In genomic region chr9:76540684-76541083, GRCm38 (mm10) we compare ENCODE assay signal across 26 mouse cellular contexts. TPM values are rescaled to one million over a fixed set of nuclear protein-coding genes. Genes with fewer than 3 reads are reported as not detected.
DNase-seq lines count a peak whose midpoint lies in the region; ATAC-seq lines count a peak whose summit lies in the region.
"Had no signal": no experiment of that assay in that cellular context is flagged by ENCODE, and none has a peak within 500 bp of the region (broad histone marks: within the 10 kb centered on the region; RNA-seq: fewer than 3 reads in every experiment).

No protein-coding gene starts in this region.

- ATAC-seq in common myeloid progenitor, adult 5-6 weeks (replicated peaks; ENCODE audit: low read depth, poor library complexity, severe bottlenecking), result peak; percentile 31; the same call in 1 of the 2 replicates
- ATAC-seq in erythroid progenitor cell, adult 5-6 weeks (replicated peaks; ENCODE audit: low FRiP score, poor library complexity, severe bottlenecking), result no peak
- ATAC-seq: CD4-positive, CD25-positive, alpha-beta regulatory T cell, adult 4 months; forebrain, embryonic 15.5 days; hindbrain, postnatal 0 days; inflammation-experienced regulatory T-cells, adult 6 months had no signal

- DNase-seq in adrenal gland, adult 2 months, result peak; percentile 13
- DNase-seq in adrenal gland, postnatal 4 days (ENCODE audit: low spot score in 2 of 2), result no peak
- DNase-seq in 3T3-L1 (ENCODE audit: low read depth, low spot score), result peak; percentile 50
- peak; percentile 79 for DNase-seq in Muller cell, postnatal 12 days (ENCODE audit: inconsistent ontology term)
- DNase-seq in gastrocnemius, postnatal 4 days (ENCODE audit: low spot score in 2 of 2), result no peak
- DNase-seq in cerebellum, adult 8-10 months, result no peak
- DNase-seq: adrenal gland, adult 8-10 months; adrenal gland, postnatal 25 days; B cell, adult 2 months; cerebellum, adult 11 months; cerebellum, adult 2 months; cerebellum, postnatal 10 days; cerebellum, postnatal 36 days; gastrocnemius, postnatal 25 days; heart, adult 2 months; heart, postnatal 14 days; heart, postnatal 4 days; kidney, adult 18-20 months had no signal

RNA-seq across cellular contexts. Expression of gene Fam83b, which starts 26.2 kb away (rescaled TPM):
- total RNA-seq in adrenal gland, adult 2 months (2021), result under 1 TPM; 0.23 to 0.55 TPM
- not detected in 2 replicates for polyA plus RNA-seq in adrenal gland, adult 2 months (2012; rRNA removed)
- 1 to 10 TPM in 1 of 2 experiments, under 1 TPM in 1; 0.90 to 1.4 TPM for total RNA-seq in adrenal gland, postnatal 4 days (2021)
- not detected in 2 replicates for total RNA-seq in common myeloid progenitor, adult 5-6 weeks (2017)
- not detected for total RNA-seq in gastrocnemius, postnatal 4 days (2021)
- total RNA-seq in erythroid progenitor cell, adult 5-6 weeks (2015; ENCODE audit: low replicate concordance), result not detected in 2 replicates
- not detected in 2 replicates for total RNA-seq in erythroid progenitor cell, adult 5-6 weeks (2017; ENCODE audit: low replicate concordance)
- total RNA-seq: gastrocnemius, adult 8-10 months; gastrocnemius, postnatal 25 days; granulocyte monocyte progenitor cell, adult 5-6 weeks; hindbrain, postnatal 0 days had no signal
- polyA plus RNA-seq: CD4-positive, CD25-positive, alpha-beta regulatory T cell, adult 4 months; forebrain, embryonic 15.5 days; heart, adult 2 months; inflammation-experienced regulatory T-cells, adult 6 months had no signal

Comparison
In these comparisons a context has a peak if more than half of its experiments do, and no peak if none do; other contexts are left out.
1. DNase-seq: peak in adrenal gland, adult 2 months (single experiment), 3T3-L1 (single experiment) and Muller cell, postnatal 12 days (single experiment); none in adrenal gland, postnatal 4 days (0 of 2), gastrocnemius, postnatal 4 days (0 of 2) and cerebellum, adult 8-10 months (single experiment).